In genomic region chr11:78967371-78967770, GRCm38 (mm10) we compare ENCODE assay signal across 8 mouse cellular contexts. TPM values are rescaled to one million over a fixed set of nuclear protein-coding genes. Genes with fewer than 3 reads are reported as not detected.
DNase-seq lines count a peak whose midpoint lies in the region; ATAC-seq and TF ChIP-seq lines count a peak whose summit lies in the region.

No protein-coding gene starts in this region.

- peak; percentile 80 to 92 (median 81) for TF ChIP-seq CTCF in MEL (IDR thresholded peaks at IDR 0.05 in 2 of 3, conservative IDR thresholded peaks at IDR 0.05 in 1 of 3; ENCODE audit: control insufficient read depth in 1 of 3, insufficient read depth in 1 of 3, low read depth in 2 of 3, low read length in 3 of 3, poor library complexity in 1 of 3, severe bottlenecking in 1 of 3)
- peak; percentile 62 for TF ChIP-seq CTCF in bone marrow, adult 2 months (IDR thresholded peaks at IDR 0.05; ENCODE audit: control insufficient read depth, insufficient read depth, low read length)

- no peak overlapping the region for H3K4me2 ChIP-seq in limb, embryonic 11.5 days (ENCODE audit: low read depth, severe bottlenecking)

- whole genome bisulfite sequencing in bone marrow, adult 2 months: 17% methylated on average over 4 of the region's 4 CpGs
- WGBS in limb, embryonic 11.5 days: 27% methylated on average over 4 of the region's 4 CpGs

- peaks cover 0 to 42% of the 10 kb centered on the region in 2 experiments; a peak in 2 of 4 replicates for H3K36me3 ChIP-seq in MEL (ENCODE audit: control insufficient read depth in 1 of 2, insufficient read depth in 2 of 2, low read length in 2 of 2)
- no peaks in the 10 kb centered on the region for H3K36me3 ChIP-seq in limb, embryonic 11.5 days (ENCODE audit: control insufficient read depth, insufficient read depth, low read length)

- H3K27me3 ChIP-seq in MEL (ENCODE audit: control insufficient read depth in 1 of 2, insufficient read depth in 2 of 2, low read length in 2 of 2): no peaks in the 10 kb centered on the region
- H3K27me3 ChIP-seq in limb, embryonic 11.5 days (ENCODE audit: control insufficient read depth, insufficient read depth, low read length): no peaks in the 10 kb centered on the region

- ATAC-seq in limb, embryonic 11.5 days (ENCODE audit: insufficient number of reproducible peaks, low FRiP score, low TSS enrichment, low read depth): no peak

- TF ChIP-seq RAD21 in MEL (IDR thresholded peaks at IDR 0.05; ENCODE audit: low read depth, low read length): peak; percentile 80

- no peak for TF ChIP-seq EP300 in MEL (IDR thresholded peaks at IDR 0.05; ENCODE audit: low read depth in 1 of 2, low read length in 2 of 2)

- H3K27ac ChIP-seq in MEL (ENCODE audit: control insufficient read depth, low read depth, low read length): no peak overlapping the region
- H3K27ac ChIP-seq in bone marrow, adult 2 months (ENCODE audit: control insufficient read depth, insufficient read depth, low read depth, low read length, poor library complexity): no peak overlapping the region
- no peak overlapping the region for H3K27ac ChIP-seq in limb, embryonic 11.5 days (replicated peaks; ENCODE audit: low read depth, low read length)

- no peaks in the 10 kb centered on the region for H3K4me1 ChIP-seq in MEL (ENCODE audit: control insufficient read depth in 1 of 2, insufficient read depth in 2 of 2, low read length in 2 of 2)
- no peaks in the 10 kb centered on the region for H3K4me1 ChIP-seq in bone marrow, adult 2 months (ENCODE audit: control insufficient read depth, insufficient read depth, low read length)
- no peaks in the 10 kb centered on the region; the same call in 1 of the 2 replicates for H3K4me1 ChIP-seq in limb, embryonic 11.5 days (ENCODE audit: control insufficient read depth, insufficient read depth, low read length)

- DNase-seq in layer of hippocampus, adult 11-12 months (ENCODE audit: low spot score): peak; percentile 45
- DNase-seq in layer of hippocampus, adult 9-10 months (ENCODE audit: low spot score): no peak
- DNase-seq in MEL (ENCODE audit: low read depth, low spot score): peak; percentile 86
- peak; percentile 31 to 47 for DNase-seq in frontal cortex, postnatal 36 days (ENCODE audit: low spot score in 2 of 2)
- DNase-seq in limb, embryonic 11.5 days (ENCODE audit: low spot score): peak; percentile 64
- DNase-seq in retina, adult 2 months (ENCODE audit: low read depth, low spot score): peak; percentile 32
- DNase-seq in urinary bladder, postnatal 4 days (ENCODE audit: low spot score in 2 of 2): no peak

- no peaks in the 10 kb centered on the region for H3K79me2 ChIP-seq in MEL (ENCODE audit: control insufficient read depth, insufficient read depth, low read length, poor library complexity)

- no peak for TF ChIP-seq POLR2A in MEL (IDR thresholded peaks at IDR 0.05; ENCODE audit: control insufficient read depth in 1 of 2, insufficient read depth in 1 of 2, low read depth in 1 of 2, low read length in 2 of 2, poor library complexity in 1 of 2)
- TF ChIP-seq POLR2A in bone marrow, adult 2 months (IDR thresholded peaks at IDR 0.05; ENCODE audit: borderline replicate concordance, control insufficient read depth, low read depth, low read length): no peak

- no peak overlapping the region for H3K9ac ChIP-seq in MEL (ENCODE audit: control insufficient read depth, low read depth, low read length, poor library complexity, severe bottlenecking)
- no peak overlapping the region for H3K9ac ChIP-seq in limb, embryonic 11.5 days (ENCODE audit: low read length)

- no peaks in the 10 kb centered on the region for H3K9me3 ChIP-seq in MEL (replicated peaks; ENCODE audit: insufficient read depth, low read length)
- no peaks in the 10 kb centered on the region for H3K9me3 ChIP-seq in limb, embryonic 11.5 days (ENCODE audit: control insufficient read depth, low read length)

- no peak overlapping the region for H3K4me3 ChIP-seq in MEL (ENCODE audit: control insufficient read depth in 1 of 2, insufficient read depth in 1 of 2, low read depth in 2 of 2, low read length in 2 of 2)
- H3K4me3 ChIP-seq in bone marrow, adult 2 months (replicated peaks; ENCODE audit: control insufficient read depth, low read depth, low read length): no peak overlapping the region
- H3K4me3 ChIP-seq in limb, embryonic 11.5 days (ENCODE audit: low read depth, low read length): no peak overlapping the region

TF ChIP-seq in MEL, 35 proteins besides CTCF, POLR2A, EP300 and RAD21:
- TF ChIP-seq ELF1 (IDR thresholded peaks at IDR 0.05; ENCODE audit: low read depth, low read length) (no peak), ETS1 (IDR thresholded peaks at IDR 0.05; ENCODE audit: low read depth, low read length) (0 out of 2 replicates have a peak, but pooled peaks have one; percentile 24), SMC3 (IDR thresholded peaks at IDR 0.05; ENCODE audit: low read depth, low read length) (peak; percentile 96), RCOR1 (IDR thresholded peaks at IDR 0.05; ENCODE audit: low read depth, low read length) (no peak), JUND (IDR thresholded peaks at IDR 0.05; ENCODE audit: low read depth, low read length) (0 out of 2 replicates have a peak, but pooled peaks have one; percentile 24), ZC3H11A (IDR thresholded peaks at IDR 0.05; ENCODE audit: low read depth, low read length) (peak; percentile 76), ZNF384 (IDR thresholded peaks at IDR 0.05; ENCODE audit: low read depth, low read length) (0 out of 2 replicates have a peak, but pooled peaks have one; percentile 34), NRF1 (IDR thresholded peaks at IDR 0.05; ENCODE audit: insufficient read depth, low read depth, low read length, poor library complexity, severe bottlenecking) (no peak), MAFK (IDR thresholded peaks at IDR 0.05; ENCODE audit: borderline replicate concordance, low read depth, low read length) (no peak), SIN3A (IDR thresholded peaks at IDR 0.05; ENCODE audit: low read length) (0 out of 2 replicates have a peak, but pooled peaks have one; percentile 45)

RNA-seq across cellular contexts. Expression of gene Lgals9, which starts 17.4 kb away (rescaled TPM):
- total RNA-seq in MEL (2012; rRNA removed): 160 and 184 TPM in 2 replicates
- 100 to 1,000 TPM; 228 to 287 TPM for polyA plus RNA-seq in MEL (2012; ENCODE audit: insufficient read depth in 1 of 2, insufficient read length in 2 of 2, low read depth in 1 of 2, low replicate concordance in 2 of 2, missing spikeins in 1 of 2)
- 54.4 and 58.6 TPM in 2 replicates for polyA plus RNA-seq in bone marrow, adult 2 months (2011; ENCODE audit: insufficient read depth, insufficient read length, low replicate concordance, missing spikeins)
- 2.7 and 2.9 TPM in 2 replicates for polyA plus RNA-seq in limb, embryonic 11.5 days (2014; fragmentation: Nextera tagmentation; extraction: Ambion mirVana)

RNA-seq across cellular contexts. Expression of gene Nos2, which starts 46.8 kb away (rescaled TPM):
- not detected in 2 replicates for total RNA-seq in MEL (2012; rRNA removed)
- polyA plus RNA-seq in MEL (2012; ENCODE audit: insufficient read depth in 1 of 2, insufficient read length in 2 of 2, low read depth in 1 of 2, low replicate concordance in 2 of 2, missing spikeins in 1 of 2): not detected
- not detected in 2 replicates for polyA plus RNA-seq in bone marrow, adult 2 months (2011; ENCODE audit: insufficient read depth, insufficient read length, low replicate concordance, missing spikeins)
- 0.92 and 0.95 TPM in 2 replicates for polyA plus RNA-seq in limb, embryonic 11.5 days (2014; fragmentation: Nextera tagmentation; extraction: Ambion mirVana)

Comparison
In these comparisons a context has a peak if more than half of its experiments do, and no peak if none do; other contexts are left out.
1. DNase-seq: peak in layer of hippocampus, adult 11-12 months (single experiment), MEL (single experiment), frontal cortex, postnatal 36 days (2 of 2), limb, embryonic 11.5 days (single experiment) and retina, adult 2 months (single experiment); none in layer of hippocampus, adult 9-10 months (single experiment) and urinary bladder, postnatal 4 days (0 of 2).
2. RNA of gene Lgals9, which starts 17.4 kb away (polyA plus RNA-seq): 228 to 287 TPM in MEL and 54.4 to 58.6 TPM in bone marrow, adult 2 months; 2.7 to 2.9 TPM in limb, embryonic 11.5 days; every median in the first group is over 10 times any median in the second.